Mouse (Mus musculus) CD4-positive, CD25-positive, alpha-beta regulatory T cell, adult 2 months (primary cell): ENCODE data around the gene Dpf3.
A peak's percentile ranks its signal among the peaks of the same experiment; 100 is the strongest.

Experiments used
- DNase-seq: peaks from one replicate; pipeline ENCODE4 v3.0.0-alpha.2; 2012; ENCODE audit warnings: low read depth, low spot score

Dpf3 gene

GRCm38 (mm10) chr12:83487476-83487991 is at the start of gene Dpf3:
Gene Dpf3 (minus strand): TSS chr12:83487716.
- DNase-seq, result peak; percentile 90

- DNase-seq, result no peak
Measured at GRCm38 (mm10) chr12:83536039-83536438, 48.5 kb upstream of the Dpf3 start.

GRCm38 (mm10) chr12:83535428-83535827 is 47.9 kb upstream of the Dpf3 start:
- no peak for DNase-seq

GRCm38 (mm10) chr12:83534190-83534589 is 46.7 kb upstream of the Dpf3 start:
- DNase-seq, result no peak

GRCm38 (mm10) chr12:83532966-83533365 is 45.5 kb upstream of the Dpf3 start:
- no peak for DNase-seq

GRCm38 (mm10) chr12:83531992-83532391 is 44.5 kb upstream of the Dpf3 start:
- DNase-seq, result no peak

- DNase-seq, result no peak
Measured at GRCm38 (mm10) chr12:83528665-83529064, 41.1 kb upstream of the Dpf3 start.

GRCm38 (mm10) chr12:83527816-83528215 is 40.3 kb upstream of the Dpf3 start:
- no peak for DNase-seq

GRCm38 (mm10) chr12:83525822-83526544 is 38.5 kb upstream of the Dpf3 start:
- no peak for DNase-seq

- DNase-seq, result no peak
Measured at GRCm38 (mm10) chr12:83524329-83524728, 36.8 kb upstream of the Dpf3 start.

- DNase-seq, result no peak
Measured at GRCm38 (mm10) chr12:83523892-83524291, 36.4 kb upstream of the Dpf3 start.

- no peak for DNase-seq
Measured at GRCm38 (mm10) chr12:83523056-83523455, 35.5 kb upstream of the Dpf3 start.

- no peak for DNase-seq
Measured at GRCm38 (mm10) chr12:83521083-83521482, 33.6 kb upstream of the Dpf3 start.

GRCm38 (mm10) chr12:83520311-83520890 is 32.9 kb upstream of the Dpf3 start, which contains the start of gene Dcaf4:
Gene Dcaf4 (plus strand): TSS chr12:83520466.
- peak; percentile 96 for DNase-seq

- no peak for DNase-seq
Measured at GRCm38 (mm10) chr12:83517580-83517979, 30.1 kb upstream of the Dpf3 start.

- no peak for DNase-seq
Measured at GRCm38 (mm10) chr12:83514216-83514615, 26.7 kb upstream of the Dpf3 start.

- DNase-seq, result no peak
Measured at GRCm38 (mm10) chr12:83513185-83513584, 25.7 kb upstream of the Dpf3 start.

- DNase-seq, result no peak
Measured at GRCm38 (mm10) chr12:83512783-83513182, 25.3 kb upstream of the Dpf3 start.

- no peak for DNase-seq
Measured at GRCm38 (mm10) chr12:83510586-83510985, 23.1 kb upstream of the Dpf3 start.

- no peak for DNase-seq
Measured at GRCm38 (mm10) chr12:83506543-83506942, 19.0 kb upstream of the Dpf3 start.

GRCm38 (mm10) chr12:83502190-83502589 is 14.7 kb upstream of the Dpf3 start:
- peak; percentile 80 for DNase-seq

- DNase-seq, result no peak
Measured at GRCm38 (mm10) chr12:83499256-83499655, 11.7 kb upstream of the Dpf3 start.

GRCm38 (mm10) chr12:83497959-83498358 is 10.4 kb upstream of the Dpf3 start:
- no peak for DNase-seq
